Mouse (Mus musculus) stomach, postnatal 0 days (tissue): ENCODE measurements at regions not wholly inside any gene's neighbourhood (a gene's known extent, or its start where the extent isn't known, plus 50 kb on each side); places are given as distances from the start of the nearest gene placed in this dataset.

Experiments
- CTCF ChIP-seq: IDR thresholded peaks from 2 replicates; pipeline ENCODE4 v1.5.1; 2016; ENCODE audit warnings: antibody characterized with exemption, low read depth, mild to moderate bottlenecking, moderate library complexity
- EP300 ChIP-seq: optimal IDR thresholded peaks from 2 replicates; pipeline ENCODE3; 2016; ENCODE audit warnings: antibody characterized with exemption

- TF ChIP-seq CTCF (no peak), EP300 (no peak)
These were observed 87.2 kb upstream of the Nphp3 start for GRCm38 (mm10) chr9:103915126-103915525.
